Mouse (Mus musculus) kidney, postnatal 0 days (tissue): ENCODE measurements around the gene Pigb. TPM values are rescaled to one million over a fixed set of nuclear protein-coding genes. Genes with fewer than 3 reads are reported as not detected.

Experiments used
- ATAC-seq: fragments of 200-750 bp; cut with Nextera tagmentation; replicated peaks from 2 replicates; pipeline ENCODE4 v1.8.0; 2017; ENCODE audit warnings: low read depth, moderate number of reproducible peaks, moderate TSS enrichment, moderate library complexity; ENCODE audit not compliant: low FRiP score
- DNase-seq: peaks from one replicate; pipeline ENCODE4 v3.0.0-alpha.2; 2016; ENCODE audit warnings: low spot score
- H3K27ac ChIP-seq: fragments of 300-500 bp; sonication (generic); 2 replicates; pipeline ENCODE4 v1.5.1; 2014; ENCODE audit warnings: mild to moderate bottlenecking
- H3K27me3 ChIP-seq: fragments of 300-500 bp; sonication (generic); 2 replicates; pipeline ENCODE4 v1.6.1; 2014; ENCODE audit warnings: low read length, mixed read lengths; ENCODE audit not compliant: insufficient read depth
- H3K36me3 ChIP-seq: fragments of 300-500 bp; sonication (generic); 2 replicates; pipeline ENCODE4 v1.6.1; 2014; ENCODE audit warnings: low read length, mixed read lengths; ENCODE audit not compliant: insufficient read depth
- H3K4me1 ChIP-seq: fragments of 300-500 bp; sonication (generic); replicated peaks from 2 replicates; pipeline ENCODE4 v1.6.1; 2014; ENCODE audit warnings: antibody characterized with exemption, low read length, mixed read lengths; ENCODE audit not compliant: insufficient read depth
- H3K4me2 ChIP-seq: fragments of 300-500 bp; sonication (generic); 2 replicates; pipeline ENCODE4 v1.6.1; 2014; ENCODE audit warnings: mild to moderate bottlenecking, low read length, moderate library complexity, mixed read lengths
- H3K4me3 ChIP-seq: fragments of 300-500 bp; sonication (generic); replicated peaks from 2 replicates; pipeline ENCODE4 v1.5.1; 2014; ENCODE audit warnings: low read depth, low read length
- H3K9ac ChIP-seq: fragments of 300-500 bp; sonication (generic); 2 replicates; pipeline ENCODE4 v1.6.1; 2014; ENCODE audit warnings: low read depth, low read length
- H3K9me3 ChIP-seq: fragments of 300-500 bp; sonication (generic); replicated peaks from 2 replicates; pipeline ENCODE4 v1.6.1; 2016; ENCODE audit warnings: low read length, inconsistent platforms, mixed read lengths
- CTCF ChIP-seq: IDR thresholded peaks from 2 replicates; pipeline ENCODE4 v1.5.1; 2016; ENCODE audit warnings: antibody characterized with exemption, low read depth, mild to moderate bottlenecking, moderate library complexity
- WGBS: fragments of 180-500 bp; shearing (Covaris S2); extraction: QIAGEN DNeasy Blood & Tissue Kit; methylation state at CpG from one replicate; pipeline ENCODE4 v1.1.7; 2014; 5-methylcytosine and 5-hydroxymethylcytosine counted together
- polyA plus RNA-seq: library from polyadenylated mRNA; unstranded; fragments of >200 nt; fragmentation: Nextera tagmentation; extraction: Ambion mirVana; gene quantifications from 2 replicates; pipeline ENCODE4 v1.2.1, GENCODE M21; 2015

Pigb gene
- polyA plus RNA-seq, 1 experiment from 2014 or later, result 10.8 TPM

GRCm38 (mm10) chr9:73020566-73021097 is 19.5 kb downstream of the Pigb start:
- H3K4me3 ChIP-seq, result no peak overlapping the region
- 92% methylated on average over 5 of the region's 5 CpGs for WGBS
- no peak for DNase-seq
- no peak for ATAC-seq
- H3K27me3 ChIP-seq, result no peaks in the 10 kb centered on the region
- no peak overlapping the region for H3K9ac ChIP-seq
- no peaks in the 10 kb centered on the region for H3K9me3 ChIP-seq
- H3K4me1 ChIP-seq, result no peaks in the 10 kb centered on the region
- H3K36me3 ChIP-seq, result peaks cover 11% of the 10 kb centered on the region
- H3K4me2 ChIP-seq, result no peak overlapping the region
- no peak for TF ChIP-seq CTCF
- H3K27ac ChIP-seq, result no peak overlapping the region

GRCm38 (mm10) chr9:73019841-73020240 is 20.3 kb downstream of the Pigb start:
- WGBS, result 95% methylated on average over 10 of the region's 10 CpGs
- Histone ChIP-seq H3K9ac (no peak overlapping the region), H3K27ac (no peak overlapping the region), H3K4me1 (no peaks in the 10 kb centered on the region), H3K36me3 (peaks cover 11% of the 10 kb centered on the region), H3K4me3 (no peak overlapping the region), H3K9me3 (no peaks in the 10 kb centered on the region), H3K4me2 (no peak overlapping the region), H3K27me3 (no peaks in the 10 kb centered on the region)
- DNase-seq (no peak), ATAC-seq (no peak)
- no peak for TF ChIP-seq CTCF

GRCm38 (mm10) chr9:73014724-73015123 is 25.5 kb downstream of the Pigb start:
- Histone ChIP-seq H3K9me3 (no peaks in the 10 kb centered on the region), H3K27ac (no peak overlapping the region), H3K4me2 (no peak overlapping the region), H3K4me1 (no peaks in the 10 kb centered on the region), H3K4me3 (no peak overlapping the region), H3K36me3 (peaks cover 38% of the 10 kb centered on the region), H3K9ac (no peak overlapping the region), H3K27me3 (no peaks in the 10 kb centered on the region)
- no peak for ATAC-seq
- no peak for TF ChIP-seq CTCF
- DNase-seq, result no peak
- 74% methylated on average over 13 of the region's 13 CpGs for WGBS

GRCm38 (mm10) chr9:73012629-73013028 is 27.5 kb downstream of the Pigb start:
- no peak for ATAC-seq
- no peaks in the 10 kb centered on the region for H3K27me3 ChIP-seq
- H3K4me3 ChIP-seq, result no peak overlapping the region
- no peaks in the 10 kb centered on the region for H3K4me1 ChIP-seq
- DNase-seq, result peak; percentile 15
- no peaks in the 10 kb centered on the region for H3K9me3 ChIP-seq
- peaks cover 45% of the 10 kb centered on the region for H3K36me3 ChIP-seq
- H3K27ac ChIP-seq, result no peak overlapping the region
- H3K4me2 ChIP-seq, result no peak overlapping the region
- no peak overlapping the region for H3K9ac ChIP-seq
- WGBS, result 92% methylated on average over 4 of the region's 4 CpGs
- TF ChIP-seq CTCF, result no peak; the same call in 1 of the 2 replicates

GRCm38 (mm10) chr9:73008384-73008783 is 31.8 kb downstream of the Pigb start:
- 44% methylated on average over 3 of the region's 3 CpGs for WGBS
- Histone ChIP-seq H3K4me3 (no peak overlapping the region), H3K4me2 (no peak overlapping the region), H3K27ac (no peak overlapping the region), H3K27me3 (no peaks in the 10 kb centered on the region), H3K36me3 (peaks cover 40% of the 10 kb centered on the region; the same call in 1 of the 2 replicates), H3K4me1 (no peaks in the 10 kb centered on the region), H3K9ac (no peak overlapping the region), H3K9me3 (no peaks in the 10 kb centered on the region)
- no peak for TF ChIP-seq CTCF
- DNase-seq, result no peak
- no peak for ATAC-seq

- DNase-seq, result no peak
- Histone ChIP-seq H3K27me3 (no peaks in the 10 kb centered on the region), H3K4me1 (no peaks in the 10 kb centered on the region), H3K4me2 (no peak overlapping the region), H3K9me3 (no peaks in the 10 kb centered on the region), H3K27ac (no peak overlapping the region), H3K36me3 (peaks cover 35% of the 10 kb centered on the region; the same call in 1 of the 2 replicates), H3K9ac (no peak overlapping the region), H3K4me3 (no peak overlapping the region)
- no peak for ATAC-seq
- WGBS, result 98% methylated on average over 3 of the region's 3 CpGs
- peak; percentile 41; the same call in 1 of the 2 replicates for TF ChIP-seq CTCF
These were observed 34.0 kb downstream of the Pigb start for GRCm38 (mm10) chr9:73006175-73006574.

- no peak for ATAC-seq
- no peaks in the 10 kb centered on the region for H3K4me1 ChIP-seq
- no peak overlapping the region for H3K27ac ChIP-seq
- no peak for DNase-seq
- TF ChIP-seq CTCF, result no peak
- H3K4me2 ChIP-seq, result no peak overlapping the region
- no peaks in the 10 kb centered on the region for H3K27me3 ChIP-seq
- no peak overlapping the region for H3K4me3 ChIP-seq
- H3K9ac ChIP-seq, result no peak overlapping the region
- H3K36me3 ChIP-seq, result peaks cover 30% of the 10 kb centered on the region; the same call in 1 of the 2 replicates
- no peaks in the 10 kb centered on the region for H3K9me3 ChIP-seq
- WGBS, result 78% methylated on average over 6 of the region's 6 CpGs
These were observed 35.1 kb downstream of the Pigb start for GRCm38 (mm10) chr9:73005106-73005505.
